Mouse (Mus musculus): Measurements from ENCODE around the gene 1700016D06Rik. TPM values are rescaled to one million over a fixed set of nuclear protein-coding genes. Genes with fewer than 3 reads are reported as not detected.

The 1700016D06Rik gene
- polyA plus RNA-seq, 1 experiment from 2014 or later, result not detected

Small RNA genes within 50 kb of the gene (microRNA-seq; reads per million reads assigned to microRNA genes)
- 1.1 reads per million for gene Mir7238

Other genes starting within 250 kb of the 1700016D06Rik start
- 1.3 and 1.5 TPM in 2 replicates for gene Rab20, start 222.4 kb downstream of the 1700016D06Rik start, polyA plus RNA-seq (2015; fragmentation: Nextera tagmentation; extraction: Ambion mirVana)
- gene Naxd, start 203.6 kb downstream of the 1700016D06Rik start, polyA plus RNA-seq (2015; fragmentation: Nextera tagmentation; extraction: Ambion mirVana), result 144 and 148 TPM in 2 replicates
- gene Cars2, start 150.3 kb downstream of the 1700016D06Rik start, polyA plus RNA-seq (2015; fragmentation: Nextera tagmentation; extraction: Ambion mirVana), result 23.2 and 25.2 TPM in 2 replicates
- 45.7 TPM in 2 replicates for gene Ing1, start 145.5 kb downstream of the 1700016D06Rik start, polyA plus RNA-seq (2015; fragmentation: Nextera tagmentation; extraction: Ambion mirVana)
- gene Ankrd10, start 65.3 kb downstream of the 1700016D06Rik start, polyA plus RNA-seq (2015; fragmentation: Nextera tagmentation; extraction: Ambion mirVana), result 81.3 and 82.8 TPM in 2 replicates
- 73.4 and 81.0 TPM in 2 replicates for gene Arhgef7, start 26.7 kb upstream of the 1700016D06Rik start, polyA plus RNA-seq (2015; fragmentation: Nextera tagmentation; extraction: Ambion mirVana)
- gene Tex29, start 139.4 kb upstream of the 1700016D06Rik start, polyA plus RNA-seq (2015; fragmentation: Nextera tagmentation; extraction: Ambion mirVana), result 0.28 and 0.32 TPM in 2 replicates

Data from hindbrain, embryonic 15.5 days (tissue).